Mouse (Mus musculus): ENCODE results near the gene Med27.

Med27 gene

DNA sequence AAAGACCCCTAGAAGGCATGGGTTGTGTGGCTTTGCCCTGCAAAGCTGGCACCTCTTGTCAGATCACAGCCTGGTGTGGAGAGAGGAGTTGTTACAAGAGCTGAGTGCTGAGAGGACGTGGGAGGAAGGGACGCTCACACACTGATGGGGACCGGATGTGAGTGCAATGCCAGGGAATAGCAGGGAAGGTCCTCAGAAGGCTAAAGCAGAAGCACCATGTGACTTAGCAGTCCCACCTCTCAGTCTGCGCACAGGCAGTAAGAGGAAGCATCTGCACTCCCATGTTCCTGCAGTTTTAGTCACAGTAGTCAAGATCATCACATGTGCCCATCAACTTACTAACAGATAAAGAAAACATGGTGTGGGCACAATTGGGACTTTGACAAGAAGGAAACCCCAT is 119.8 kb downstream of the Med27 start:
- no peak for DNase-seq (ENCODE audit: low spot score in 2 of 2)

DNA sequence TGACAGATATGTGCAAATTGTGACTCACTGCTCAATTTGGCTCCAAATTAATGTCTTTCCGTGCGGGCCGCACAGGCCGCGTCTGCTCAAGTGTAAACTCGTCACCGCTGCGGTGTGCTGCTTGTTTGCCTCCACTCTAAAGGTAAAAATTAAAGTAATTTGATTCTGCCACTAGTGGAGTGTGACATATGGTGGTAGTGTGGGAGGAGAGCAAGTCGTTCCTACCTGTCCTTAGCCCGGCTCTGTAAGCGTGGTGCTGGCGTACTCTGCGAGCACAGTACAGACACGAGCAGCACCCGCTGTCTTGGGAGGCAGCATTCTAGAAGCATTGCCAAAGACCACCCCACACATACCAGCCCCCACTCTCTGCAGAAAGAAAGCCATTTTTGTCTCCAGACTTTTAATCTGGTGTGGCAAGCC is 121.9 kb downstream of the Med27 start:
- DNase-seq (ENCODE audit: low spot score in 2 of 2): peak in 1 of 2 experiments; percentile 71

DNA sequence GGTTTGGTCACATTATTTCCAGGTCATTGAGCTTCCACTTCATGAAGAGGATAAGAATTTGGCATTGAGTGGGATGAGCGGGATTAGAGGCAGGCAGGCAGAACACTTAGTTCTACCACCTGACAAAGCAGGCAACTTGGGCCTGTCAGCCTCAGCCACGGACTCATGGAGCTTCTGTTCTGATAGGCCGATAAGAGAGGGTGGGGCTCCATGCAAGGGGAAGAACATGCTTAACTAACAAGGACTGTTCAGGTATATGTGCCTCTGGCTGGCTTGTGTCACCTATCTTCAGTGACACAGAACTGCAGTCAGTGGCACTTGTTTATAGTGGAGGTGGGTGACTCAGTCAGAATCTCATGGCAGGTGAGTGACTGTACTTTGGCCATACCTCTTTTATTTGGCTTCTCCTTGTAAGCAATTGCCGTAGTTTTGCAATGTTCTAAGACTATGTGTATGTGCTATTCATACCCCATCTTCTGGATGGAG is 126.4 kb downstream of the Med27 start:
- DNase-seq (ENCODE audit: low spot score in 2 of 2): no peak

DNA sequence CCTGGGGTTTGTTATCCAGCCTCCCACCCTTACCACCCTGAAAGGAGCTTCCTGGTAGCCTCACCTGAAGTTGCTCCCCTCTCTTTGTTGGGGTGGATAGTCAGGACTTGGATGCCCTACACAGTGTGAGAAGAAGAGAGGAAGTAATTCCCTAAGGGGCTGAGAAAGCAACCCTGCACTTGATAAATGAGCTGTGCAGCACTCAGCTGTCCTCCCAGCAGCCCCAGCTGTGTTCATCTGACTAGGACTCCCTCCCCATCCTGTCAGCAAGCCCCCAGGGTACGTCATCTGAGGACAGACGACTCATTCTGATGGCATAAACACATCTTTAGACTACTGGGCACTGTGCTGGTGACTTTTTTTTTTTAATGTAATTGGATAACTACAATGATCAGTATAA is 127.3 kb downstream of the Med27 start:
- no peak for DNase-seq (ENCODE audit: low spot score in 2 of 2)

DNA sequence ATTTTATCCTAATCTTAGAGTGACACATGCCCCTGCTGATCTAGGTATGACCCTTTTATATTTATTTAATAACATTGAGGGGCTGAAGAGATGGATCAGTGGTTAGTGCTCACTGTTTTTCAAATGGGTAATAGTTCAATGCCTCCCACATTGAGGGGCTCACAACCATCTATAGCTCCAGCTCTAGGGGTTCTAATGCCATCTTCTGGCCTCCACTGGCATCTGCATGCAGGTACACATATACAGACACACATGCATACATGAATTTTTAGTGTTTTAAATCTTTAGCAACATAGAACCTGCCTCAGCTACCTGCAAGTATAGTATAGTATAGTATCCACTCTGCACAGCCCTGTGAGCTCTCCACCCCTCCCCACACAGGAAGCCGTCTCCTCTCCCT is 130.1 kb downstream of the Med27 start:
- no peak for DNase-seq (ENCODE audit: low spot score in 2 of 2)

DNA sequence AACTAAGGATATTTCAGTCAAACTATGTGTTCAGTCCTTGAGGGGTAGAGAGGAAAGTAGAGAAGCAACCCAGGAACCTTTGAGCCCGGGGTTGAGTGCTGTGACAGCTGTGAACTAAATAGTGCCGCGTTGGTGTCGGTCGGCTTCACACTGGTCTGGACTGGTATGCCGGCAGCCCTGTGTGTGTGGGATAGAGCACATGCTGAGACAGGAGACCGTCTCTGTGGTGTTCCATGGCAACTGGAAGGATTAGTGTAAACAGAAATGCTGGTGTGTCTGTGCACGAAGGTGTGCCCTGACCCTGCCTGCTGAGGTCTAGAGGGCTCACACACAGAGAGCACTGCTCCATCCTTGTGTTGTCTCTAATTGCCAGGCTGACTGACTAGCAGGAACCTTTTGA is 135.2 kb downstream of the Med27 start:
- DNase-seq (ENCODE audit: low spot score in 2 of 2): no peak

DNA sequence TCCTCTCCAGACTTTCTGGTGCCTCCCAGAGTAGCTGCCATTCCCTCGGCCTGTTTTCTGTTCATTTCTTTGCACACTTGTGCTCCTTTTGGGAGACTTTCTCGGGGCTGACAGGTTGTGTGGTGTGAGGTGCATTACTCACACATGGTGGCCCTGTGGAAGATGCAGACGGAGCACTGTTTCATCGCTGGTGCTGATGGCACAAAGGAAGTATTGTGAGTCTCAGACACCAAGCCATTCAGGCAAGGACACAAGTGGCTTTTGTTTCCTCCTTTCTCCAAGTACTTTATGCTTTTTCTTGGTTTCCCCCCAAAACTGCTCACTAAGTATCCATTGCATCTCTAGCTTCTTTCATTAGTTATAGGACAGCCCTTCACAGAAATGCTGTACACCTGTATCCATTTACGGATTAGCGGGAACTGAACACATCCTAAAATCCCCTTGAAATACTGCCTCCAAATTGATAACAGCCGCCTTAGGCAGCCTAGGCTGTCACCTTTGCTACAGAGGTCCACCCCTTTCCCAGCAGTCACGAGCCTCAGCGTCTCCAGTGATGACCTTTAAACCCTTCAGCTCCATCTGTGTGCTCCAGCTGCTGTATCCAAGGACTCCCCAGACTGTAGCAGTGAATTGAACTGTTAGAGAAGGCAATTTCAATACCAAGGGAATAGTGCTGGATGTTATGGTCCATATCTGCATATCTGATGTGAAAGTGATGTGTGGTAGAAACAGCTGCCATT is 136.5 kb downstream of the Med27 start:
- no peak for DNase-seq (ENCODE audit: low spot score in 2 of 2)

DNA sequence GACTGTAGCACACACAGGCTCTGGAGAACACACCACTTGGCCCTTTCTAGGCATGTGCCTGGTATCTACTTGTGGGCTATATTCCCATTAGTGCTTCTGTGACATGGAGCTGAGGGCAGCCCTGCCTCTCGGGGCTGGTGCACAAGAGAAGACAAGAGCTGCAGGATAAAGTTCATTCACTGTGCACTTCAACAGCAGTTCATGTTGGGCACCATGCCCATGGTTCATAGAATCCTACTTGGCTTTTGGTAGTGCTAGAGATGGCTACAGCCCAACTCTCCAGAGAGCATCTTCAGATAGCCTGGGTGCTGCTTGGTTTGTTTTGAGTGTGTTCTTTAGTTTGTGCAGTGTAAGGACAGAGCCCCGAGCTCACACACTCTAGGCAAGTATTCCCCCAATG is 138.9 kb downstream of the Med27 start:
- no peak for DNase-seq (ENCODE audit: low spot score in 2 of 2)

DNA sequence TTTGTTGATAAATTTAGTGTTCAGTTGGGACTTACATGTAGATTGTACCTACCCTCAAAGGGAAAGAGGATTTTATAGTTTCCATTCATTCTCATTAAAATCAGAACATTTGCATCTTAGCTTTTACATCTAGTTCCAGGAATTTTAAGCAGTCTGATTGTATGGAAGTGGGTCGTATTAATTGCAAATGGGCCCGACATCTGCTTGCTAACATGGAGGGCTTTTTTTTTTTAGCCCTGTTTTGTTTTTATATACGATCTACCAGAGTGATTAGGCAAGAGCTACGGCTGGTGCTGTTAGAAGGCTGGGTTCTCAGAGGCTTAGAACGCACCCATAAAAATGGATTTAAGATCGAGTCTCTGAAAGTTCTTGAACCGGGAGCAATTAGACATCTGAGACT is 139.9 kb downstream of the Med27 start:
- DNase-seq (ENCODE audit: low spot score in 2 of 2): no peak

DNA sequence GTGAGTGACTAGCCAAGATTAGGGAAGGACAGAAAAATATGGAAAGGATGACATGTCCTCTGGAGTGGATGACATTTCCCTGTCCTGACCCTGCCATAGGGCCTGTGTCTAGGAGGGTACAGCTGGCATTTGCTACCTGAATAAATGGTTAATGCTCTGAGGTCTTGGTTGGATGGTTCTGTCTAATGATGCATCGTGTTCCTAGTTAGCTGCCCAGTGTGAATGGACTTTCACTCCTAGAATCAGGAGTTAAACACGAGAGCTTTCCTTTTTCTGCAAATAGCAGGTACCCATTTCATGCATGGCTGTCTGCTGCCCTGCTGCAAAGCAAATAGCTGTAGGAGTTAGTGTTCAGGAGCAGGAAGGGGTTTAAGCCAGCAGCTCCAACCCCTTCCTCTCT is 141.0 kb downstream of the Med27 start:
- DNase-seq (ENCODE audit: low spot score in 2 of 2): no peak

DNA sequence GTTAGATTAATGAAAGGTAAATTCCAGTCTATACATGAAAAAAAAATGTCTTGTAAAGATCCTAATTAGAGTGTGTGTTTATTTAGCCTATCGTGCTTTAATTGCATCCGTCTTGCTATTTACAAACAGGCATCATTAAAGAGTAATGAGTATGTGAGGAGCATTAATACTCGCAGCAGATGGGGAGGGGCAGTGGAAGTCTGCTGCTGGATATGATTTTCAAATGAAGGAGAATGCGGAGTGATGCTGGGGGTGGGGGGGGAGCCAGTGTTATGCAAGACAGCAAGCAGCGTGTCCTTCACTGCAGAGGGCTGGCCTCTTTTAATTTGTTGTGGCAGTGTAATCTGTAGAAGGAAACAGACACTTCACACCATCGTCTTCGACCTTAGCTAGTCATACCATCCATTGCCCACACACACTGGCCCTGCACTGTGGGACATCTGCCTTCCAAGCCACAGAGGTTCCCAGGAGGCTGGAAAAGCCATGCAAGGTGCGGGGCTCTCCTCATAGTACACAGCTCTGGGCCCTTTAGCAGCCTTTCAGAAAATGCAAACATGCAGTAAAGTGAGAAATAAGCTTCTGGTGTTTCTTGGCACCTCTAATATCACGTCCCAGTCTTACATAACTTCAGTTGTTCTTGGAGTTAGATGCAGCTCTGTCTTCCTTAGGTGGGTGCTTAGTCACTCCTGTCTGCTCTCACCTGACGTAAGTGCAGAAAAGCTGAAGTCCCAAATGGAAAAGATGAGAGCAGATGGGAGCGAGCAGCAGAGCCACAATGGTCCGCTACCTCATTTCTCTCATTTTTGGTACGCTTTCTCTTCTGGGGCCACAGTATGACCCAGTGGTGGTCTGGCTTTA is 142.0 kb downstream of the Med27 start:
- DNase-seq (ENCODE audit: low spot score in 2 of 2): peak; percentile 27 to 33

DNA sequence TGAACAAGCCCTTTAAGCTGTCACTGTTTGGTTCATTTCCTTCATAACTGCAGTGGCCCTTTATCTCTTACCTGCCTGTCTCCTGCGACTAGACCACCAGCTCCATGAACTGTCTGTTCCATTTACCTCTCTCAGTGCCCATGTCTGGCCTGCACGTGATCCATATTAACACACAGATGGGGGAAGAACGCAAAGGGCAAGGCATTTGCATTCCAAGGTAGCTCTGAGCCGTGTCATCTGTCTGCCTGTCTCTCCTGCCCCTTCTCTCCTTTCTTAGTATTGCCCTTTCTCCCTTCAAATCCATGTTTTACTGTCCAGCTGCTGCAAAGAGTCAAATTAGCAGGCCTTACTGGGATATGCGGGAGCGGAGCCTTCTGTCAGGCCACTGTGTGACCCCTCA is 145.0 kb downstream of the Med27 start:
- no peak for DNase-seq (ENCODE audit: low spot score in 2 of 2)

DNA sequence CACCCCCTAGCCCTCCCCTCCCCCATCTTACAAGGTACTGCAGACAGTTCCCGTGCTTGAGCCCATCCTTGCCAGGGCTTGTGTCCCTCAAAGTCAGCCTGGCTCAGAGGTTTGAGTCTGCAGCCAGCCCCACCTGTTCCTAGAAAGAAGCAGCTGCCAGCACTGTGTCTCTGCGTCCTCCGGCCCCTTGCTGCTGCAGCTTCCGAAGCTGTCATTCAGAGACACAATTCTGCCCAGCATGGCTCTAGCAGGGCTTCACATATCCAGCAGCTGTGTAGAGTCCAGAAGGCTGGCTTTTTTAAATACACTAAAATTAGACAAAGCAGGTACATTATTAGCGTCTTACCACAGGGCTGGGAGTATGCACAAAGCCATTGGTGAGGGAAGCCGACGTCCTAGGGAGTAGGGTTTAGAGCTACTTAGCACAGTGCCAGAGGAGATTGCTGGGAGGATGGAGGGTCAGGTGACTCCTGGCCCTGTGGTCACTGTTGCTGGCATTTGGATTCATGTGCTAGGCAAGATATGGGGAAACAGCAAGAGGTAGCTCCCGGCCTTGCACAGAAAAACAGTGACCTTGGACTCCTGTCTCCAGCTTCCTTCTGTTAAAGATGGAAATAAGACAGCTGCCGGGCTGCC is 146.9 kb downstream of the Med27 start:
- no peak for DNase-seq (ENCODE audit: low spot score in 2 of 2)

DNA sequence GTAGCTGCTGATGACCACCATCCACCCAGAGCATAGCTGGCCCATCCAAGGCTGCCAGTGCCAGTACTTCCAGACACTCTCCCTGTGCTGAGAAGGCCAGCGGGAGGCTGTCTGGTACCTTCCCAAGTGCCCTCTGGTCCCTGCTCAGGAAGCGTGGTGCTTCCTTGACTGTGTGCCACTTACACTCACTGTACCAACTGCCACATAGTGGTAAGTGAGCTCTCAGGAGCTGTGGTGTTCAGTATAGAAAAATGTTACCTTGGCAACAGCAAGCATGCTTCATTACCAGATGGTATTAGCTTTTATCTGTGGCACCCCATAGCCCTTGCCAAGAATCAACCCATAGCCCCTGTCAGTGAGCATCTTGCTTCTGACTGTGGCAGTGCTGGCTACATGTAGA is 148.7 kb downstream of the Med27 start:
- DNase-seq (ENCODE audit: low spot score in 2 of 2): no peak

DNA sequence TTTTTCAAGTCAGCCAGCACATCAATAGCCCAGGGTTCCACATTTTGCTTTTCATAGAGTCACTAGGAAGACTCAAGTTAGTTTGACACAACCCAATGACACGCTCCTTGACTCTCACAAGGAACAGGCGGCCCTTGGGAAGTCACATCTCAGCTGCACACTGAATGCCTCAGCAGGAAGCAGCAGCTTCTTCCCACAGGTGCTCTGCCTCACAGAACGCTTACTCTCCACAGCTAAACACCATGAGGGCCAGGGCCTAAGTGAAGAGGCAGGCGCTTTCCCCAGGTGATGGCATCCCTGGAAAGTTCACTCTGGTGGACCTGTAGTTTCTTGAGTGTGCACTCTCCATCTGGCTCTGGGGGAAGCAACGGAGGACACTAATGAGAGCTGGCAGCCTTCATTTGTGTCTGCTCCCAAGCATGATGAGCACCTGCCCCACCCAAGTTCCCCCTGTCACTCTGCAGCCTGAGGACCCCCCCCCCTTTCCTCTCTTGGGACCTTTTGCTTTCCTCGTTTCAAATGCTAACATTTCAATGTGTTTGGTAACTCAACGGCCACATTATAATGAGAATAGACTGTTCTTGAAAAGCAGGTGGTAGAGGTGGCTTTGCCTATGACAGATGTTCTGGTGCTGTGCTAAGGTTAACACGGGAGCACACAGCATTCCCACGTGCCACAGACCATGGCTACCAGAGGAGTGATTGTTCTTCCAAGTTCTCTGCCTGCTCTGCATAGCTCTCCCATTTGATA is 154.2 kb downstream of the Med27 start:
- no peak for DNase-seq (ENCODE audit: low spot score in 2 of 2)

DNA sequence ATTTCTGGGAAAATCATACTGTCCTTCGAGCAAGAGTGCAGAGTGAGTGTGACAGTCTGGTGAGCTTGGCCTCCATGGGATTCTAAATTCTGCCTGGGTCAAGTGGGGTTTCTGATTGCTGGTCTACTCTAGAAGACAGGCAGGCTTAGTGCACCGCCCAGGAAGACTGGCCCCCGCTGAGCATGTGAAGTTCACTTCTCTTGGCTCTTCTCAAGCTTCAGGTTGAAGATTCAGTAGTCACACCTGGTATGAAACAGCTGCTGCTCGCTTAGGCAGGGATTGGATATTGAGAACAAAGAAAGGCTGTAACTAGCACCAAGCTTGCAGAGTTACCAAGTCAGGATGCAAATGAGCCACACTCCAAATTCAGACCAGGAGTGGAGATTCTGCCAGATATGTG is 154.8 kb downstream of the Med27 start:
- no peak for DNase-seq (ENCODE audit: low spot score in 2 of 2)

DNA sequence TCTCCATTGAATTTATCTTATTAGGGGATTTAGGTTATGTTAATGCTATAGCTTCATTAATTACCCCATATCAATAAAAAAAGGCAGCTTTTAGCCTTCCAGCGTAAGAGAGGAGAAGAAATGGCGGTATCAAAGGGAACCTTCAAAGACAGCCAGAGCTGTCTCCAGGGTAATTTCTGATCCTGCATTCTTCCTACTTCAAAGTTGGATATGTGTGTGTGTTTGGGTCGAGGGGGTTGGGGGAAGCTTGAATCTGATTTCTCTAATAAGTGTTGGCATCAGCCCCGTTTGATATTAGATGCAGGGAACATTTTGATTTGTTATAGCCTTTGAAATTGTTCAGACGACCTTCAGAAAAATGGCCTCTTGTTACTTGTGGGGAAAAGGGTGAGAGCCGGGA is 158.2 kb downstream of the Med27 start:
- no peak for DNase-seq (ENCODE audit: low spot score in 2 of 2)

DNA sequence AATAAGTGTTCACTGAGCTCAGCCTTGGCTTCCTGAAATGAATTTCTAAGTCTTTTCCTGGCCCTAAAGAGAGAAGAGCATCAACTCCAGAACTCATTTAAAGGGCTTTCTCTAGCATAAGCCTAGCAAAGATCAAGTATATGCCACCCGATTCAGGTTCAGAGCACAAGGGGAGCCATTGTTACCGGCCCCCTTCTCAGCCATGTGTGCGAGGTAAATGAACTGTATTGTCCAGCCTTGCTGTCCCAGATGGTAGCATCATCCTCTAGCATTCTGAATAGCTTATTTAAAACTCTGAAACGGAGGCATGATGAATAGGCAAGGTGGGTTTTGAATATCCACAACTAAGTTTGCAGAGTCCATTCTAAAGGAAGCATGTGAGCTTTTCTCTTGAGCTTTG is 159.8 kb downstream of the Med27 start:
- DNase-seq (ENCODE audit: low spot score in 2 of 2): no peak

DNA sequence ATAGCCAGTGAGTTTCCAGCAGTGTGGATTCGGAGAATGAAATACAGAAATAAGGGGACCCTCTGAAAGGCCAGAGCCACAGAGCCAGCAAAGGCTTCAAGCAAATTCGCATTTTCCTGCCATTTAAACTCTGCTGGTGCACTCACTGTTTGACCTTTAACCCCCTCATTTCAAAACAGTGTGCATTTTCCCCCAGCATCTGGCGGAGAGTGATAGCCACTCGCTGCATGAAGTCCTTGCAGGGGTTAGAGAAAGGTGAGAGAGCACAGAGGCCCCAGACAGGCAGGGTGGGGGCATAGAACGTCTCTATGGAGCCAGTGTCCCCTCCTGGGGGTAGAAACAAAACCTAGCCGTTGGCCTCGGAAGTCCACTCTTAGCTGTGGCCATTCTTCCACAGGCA is 166.5 kb downstream of the Med27 start:
- DNase-seq (ENCODE audit: low spot score in 2 of 2): no peak

DNA sequence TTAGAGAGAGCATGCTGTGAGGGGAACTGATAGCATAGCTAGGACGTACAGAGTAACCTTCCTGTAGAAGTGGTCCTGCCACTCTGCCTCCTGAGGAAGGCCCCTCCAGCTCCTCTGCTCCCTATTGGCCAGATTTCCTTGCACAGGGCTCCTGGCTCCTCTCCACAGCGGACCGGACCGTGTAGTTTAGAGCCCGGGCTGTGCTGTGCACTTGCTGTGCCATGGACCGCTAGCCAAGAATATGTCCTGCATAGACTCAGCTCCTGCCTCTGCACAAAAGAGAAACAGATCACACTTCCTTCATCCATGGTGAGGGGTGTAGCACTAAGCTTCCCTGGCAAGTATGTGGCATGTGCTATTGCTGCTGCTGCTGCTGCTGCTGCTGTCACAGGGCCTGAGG is 168.2 kb downstream of the Med27 start:
- no peak for DNase-seq (ENCODE audit: low spot score in 2 of 2)

DNA sequence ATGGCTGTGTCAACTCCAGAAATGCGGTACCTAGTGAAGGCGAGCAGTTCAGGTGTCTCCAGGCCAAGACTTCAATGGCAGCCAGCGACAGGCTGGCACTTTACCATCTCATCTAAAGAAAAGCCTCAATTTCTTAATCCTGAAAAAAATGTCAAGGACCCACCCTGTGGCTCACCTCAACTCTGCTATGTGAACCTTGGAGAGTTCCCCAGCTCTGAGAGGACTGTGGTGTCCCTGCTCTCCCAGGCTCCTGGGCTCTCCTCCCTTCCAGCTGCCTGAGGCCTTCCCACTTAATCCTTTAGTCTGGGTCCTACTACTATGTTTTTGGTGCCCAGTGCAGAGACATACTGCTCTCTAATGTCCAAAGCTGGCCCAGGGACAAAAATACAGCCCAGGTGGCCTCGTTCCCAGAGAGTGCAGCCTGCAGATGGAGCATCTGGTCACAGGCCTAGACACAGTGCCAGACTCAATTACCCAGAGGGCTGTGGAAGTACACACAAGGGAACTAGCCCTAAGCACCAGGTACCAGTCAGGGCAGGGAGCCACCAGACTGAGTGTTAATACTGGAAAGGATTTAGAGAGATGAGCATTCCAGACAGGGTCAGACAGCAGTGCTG is 169.3 kb downstream of the Med27 start:
- no peak for DNase-seq (ENCODE audit: low spot score in 2 of 2)

Data from left cerebral cortex, adult 9 months (tissue).